Mouse (Mus musculus): ENCODE results near the gene Ylpm1.

GRCm38 (mm10) chr12:84950763-84951162 lies 45.4 kb upstream of the Ylpm1 start:
- TF ChIP-seq POLR2A (IDR thresholded peaks at IDR 0.05; ENCODE audit: low read depth, low read length) (no peak), CTCF (IDR thresholded peaks at IDR 0.05; ENCODE audit: extremely low read depth, insufficient read depth, insufficient read length, insufficient replicate concordance) (no peak)

Data from spleen, adult 2 months (tissue).